Mouse (Mus musculus): ENCODE results near the gene Ccdc74a.

- TF ChIP-seq POLR2A (IDR thresholded peaks at IDR 0.05; ENCODE audit: extremely low read depth, insufficient read depth, low read length) (no peak), CTCF (IDR thresholded peaks at IDR 0.05; ENCODE audit: low read depth, low read length) (no peak)
Measured at GRCm38 (mm10) chr16:17639081-17639480, 7.2 kb upstream of the Ccdc74a start.

All from liver, adult 2 months (tissue).